Mouse (Mus musculus): ENCODE data around the gene Kcnb1. TPM values are rescaled to one million over a fixed set of nuclear protein-coding genes. Genes with fewer than 3 reads are reported as not detected.

Kcnb1 gene
- polyA plus RNA-seq, 1 experiment from 2014 or later = 2.5 TPM

DNA sequence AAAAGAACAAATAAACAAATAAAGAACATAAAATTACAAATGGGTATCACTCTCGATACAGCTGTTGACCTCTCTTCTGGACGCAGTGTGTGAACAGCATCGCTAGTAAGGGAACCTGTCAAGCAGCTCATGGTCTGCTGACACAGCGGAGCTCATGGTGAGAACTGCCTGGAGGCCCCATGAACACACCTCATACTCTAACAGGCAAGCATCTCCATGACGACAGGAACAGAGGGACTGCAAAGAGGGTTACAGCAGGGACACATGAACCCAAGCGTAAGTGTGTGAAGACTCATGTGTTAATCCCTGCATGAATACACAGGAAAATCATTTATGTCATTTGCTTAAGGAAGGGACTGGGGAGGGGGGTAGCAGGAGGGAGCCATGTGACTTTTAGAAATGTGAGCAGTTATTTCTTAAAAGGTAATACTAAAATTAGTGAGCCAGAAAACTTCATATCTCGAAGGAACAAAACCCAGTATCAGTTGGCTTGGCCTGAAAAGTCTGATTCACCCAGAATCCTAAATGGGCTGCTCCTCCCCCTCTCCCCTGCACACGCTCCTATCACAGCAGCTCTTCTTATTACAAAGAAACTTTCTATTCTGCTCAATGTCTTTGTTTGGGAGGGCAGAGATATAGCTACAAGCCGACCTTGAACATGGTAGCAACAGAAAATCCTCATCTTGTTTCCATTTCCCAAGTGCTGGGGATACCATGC lies 136.7 kb downstream of the Kcnb1 start:
- Histone ChIP-seq H3K4me2 (replicated peaks; ENCODE audit: low read depth, low read length) (no peak overlapping the region), H3K27ac (ENCODE audit: low read length) (peak overlapping the region; percentile 44; the same call in 1 of the 2 replicates), H3K4me1 (ENCODE audit: control insufficient read depth, insufficient read depth, low read length) (no peaks in the 10 kb centered on the region), H3K9ac (replicated peaks; ENCODE audit: low read depth, low read length) (no peak overlapping the region), H3K36me3 (ENCODE audit: control insufficient read depth, insufficient read depth, low read length) (peaks cover 43% of the 10 kb centered on the region), H3K9me3 (ENCODE audit: control insufficient read depth, low read depth, low read length) (no peaks in the 10 kb centered on the region), H3K27me3 (ENCODE audit: control insufficient read depth, insufficient read depth, low read length) (no peaks in the 10 kb centered on the region), H3K4me3 (ENCODE audit: low read depth, low read length) (no peak overlapping the region)
- 65% methylated on average over 9 of the region's 9 CpGs for WGBS
- peak; percentile 47; the same call in 1 of the 2 replicates for ATAC-seq (ENCODE audit: insufficient number of reproducible peaks, insufficient read depth, low FRiP score, low read depth)

DNA sequence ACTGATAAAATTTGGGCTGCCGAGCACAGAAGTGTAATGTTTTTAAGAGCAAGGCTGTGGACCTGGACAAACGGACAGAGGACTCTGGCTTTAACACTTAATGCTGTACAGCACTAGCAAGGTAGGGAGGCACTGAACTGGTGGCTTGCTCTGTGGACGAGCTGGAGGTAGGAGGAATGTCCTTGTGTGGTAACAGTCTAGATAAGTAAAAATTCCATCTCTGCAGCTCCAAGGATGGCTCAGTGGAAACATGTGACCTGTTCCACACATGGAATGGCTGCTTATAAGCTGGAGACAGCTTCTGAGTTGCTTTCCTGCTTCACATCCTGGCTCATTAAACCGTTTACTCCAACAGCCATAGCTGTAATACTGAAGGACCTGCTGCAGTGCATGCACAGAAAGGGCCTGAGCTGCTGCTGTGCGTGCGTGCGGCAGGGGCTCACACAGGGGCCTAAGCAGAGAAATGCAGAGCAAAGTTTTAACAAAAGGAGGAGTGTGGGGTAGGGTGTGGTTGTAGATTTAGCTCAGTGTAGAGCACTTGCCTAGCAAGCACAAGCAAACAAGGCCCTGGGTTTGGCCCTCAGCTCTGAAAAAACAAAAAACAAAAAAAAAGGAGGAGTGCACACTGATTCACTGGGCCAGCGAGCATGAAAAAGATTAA lies 141.1 kb downstream of the Kcnb1 start:
- 77% methylated on average over 8 of the region's 8 CpGs for WGBS
- peaks cover 47% of the 10 kb centered on the region for H3K36me3 ChIP-seq (ENCODE audit: control insufficient read depth, insufficient read depth, low read length)
- no peaks in the 10 kb centered on the region for H3K9me3 ChIP-seq (ENCODE audit: control insufficient read depth, low read depth, low read length)
- no peaks in the 10 kb centered on the region for H3K4me1 ChIP-seq (ENCODE audit: control insufficient read depth, insufficient read depth, low read length)
- H3K9ac ChIP-seq (replicated peaks; ENCODE audit: low read depth, low read length) = no peak overlapping the region
- no peak overlapping the region for H3K4me2 ChIP-seq (replicated peaks; ENCODE audit: low read depth, low read length)
- H3K4me3 ChIP-seq (ENCODE audit: low read depth, low read length) = no peak overlapping the region
- no peak; the same call in 1 of the 2 replicates for ATAC-seq (ENCODE audit: insufficient number of reproducible peaks, insufficient read depth, low FRiP score, low read depth)
- H3K27me3 ChIP-seq (ENCODE audit: control insufficient read depth, insufficient read depth, low read length) = no peaks in the 10 kb centered on the region
- peak overlapping the region; percentile 50; the same call in 1 of the 2 replicates for H3K27ac ChIP-seq (ENCODE audit: low read length)

DNA sequence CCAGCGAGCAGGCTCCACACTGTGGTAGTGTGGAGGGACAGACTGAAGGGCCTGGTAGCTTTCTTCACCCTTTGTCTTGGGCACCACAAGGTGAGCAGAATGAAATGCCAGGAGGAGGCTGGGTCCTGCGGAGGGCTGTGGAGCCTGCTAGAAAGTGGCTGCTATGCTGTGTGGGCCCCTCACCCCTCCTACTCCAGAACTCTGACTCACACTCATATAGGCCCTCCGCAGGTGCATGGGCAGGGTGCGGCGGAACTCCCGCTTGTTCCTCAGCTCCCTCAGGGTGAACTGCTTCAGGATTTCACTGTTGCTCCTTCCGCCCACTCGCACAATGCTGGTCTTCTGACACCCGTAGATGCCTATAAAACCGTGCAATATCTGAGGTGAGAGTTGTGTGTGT lies 141.7 kb downstream of the Kcnb1 start:
- Histone ChIP-seq H3K9me3 (ENCODE audit: control insufficient read depth, low read depth, low read length) (no peaks in the 10 kb centered on the region), H3K27me3 (ENCODE audit: control insufficient read depth, insufficient read depth, low read length) (no peaks in the 10 kb centered on the region), H3K4me2 (replicated peaks; ENCODE audit: low read depth, low read length) (no peak overlapping the region), H3K9ac (replicated peaks; ENCODE audit: low read depth, low read length) (no peak overlapping the region), H3K4me3 (ENCODE audit: low read depth, low read length) (no peak overlapping the region), H3K4me1 (ENCODE audit: control insufficient read depth, insufficient read depth, low read length) (no peaks in the 10 kb centered on the region), H3K27ac (ENCODE audit: low read length) (peak overlapping the region; percentile 50; the same call in 1 of the 2 replicates), H3K36me3 (ENCODE audit: control insufficient read depth, insufficient read depth, low read length) (peaks cover 52% of the 10 kb centered on the region)
- peak; percentile 66; the same call in 1 of the 2 replicates for ATAC-seq (ENCODE audit: insufficient number of reproducible peaks, insufficient read depth, low FRiP score, low read depth)
- 78% methylated on average over 10 of the region's 10 CpGs for WGBS

Other genes starting within 250 kb of the Kcnb1 start
- gene Stau1, start 193.9 kb downstream of the Kcnb1 start, polyA plus RNA-seq (2014; fragmentation: Nextera tagmentation; extraction: Ambion mirVana) = 81.9 and 82.3 TPM in 2 replicates
- gene Ddx27, start 175.0 kb downstream of the Kcnb1 start, polyA plus RNA-seq (2014; fragmentation: Nextera tagmentation; extraction: Ambion mirVana) = 38.2 and 45.3 TPM in 2 replicates
- gene Znfx1, start 127.1 kb downstream of the Kcnb1 start, polyA plus RNA-seq (2014; fragmentation: Nextera tagmentation; extraction: Ambion mirVana) = 6.7 TPM in 2 replicates
- gene Ptgis, start 50.4 kb upstream of the Kcnb1 start, polyA plus RNA-seq (2014; fragmentation: Nextera tagmentation; extraction: Ambion mirVana) = 26.6 and 28.1 TPM in 2 replicates
- 10.1 and 16.0 TPM in 2 replicates for gene B4galt5, start 159.0 kb upstream of the Kcnb1 start, polyA plus RNA-seq (2014; fragmentation: Nextera tagmentation; extraction: Ambion mirVana)
- gene Slc9a8, start 231.6 kb upstream of the Kcnb1 start, polyA plus RNA-seq (2014; fragmentation: Nextera tagmentation; extraction: Ambion mirVana) = 26.2 and 27.5 TPM in 2 replicates

All from stomach, embryonic 14.5 days (tissue).